Mouse (Mus musculus): Measurements from ENCODE around the gene Tmem131l. TPM values are rescaled to one million over a fixed set of nuclear protein-coding genes. Genes with fewer than 3 reads are reported as not detected.

Gene Tmem131l
- polyA plus RNA-seq, 1 experiment from 2014 or later: 32.0 TPM

DNA sequence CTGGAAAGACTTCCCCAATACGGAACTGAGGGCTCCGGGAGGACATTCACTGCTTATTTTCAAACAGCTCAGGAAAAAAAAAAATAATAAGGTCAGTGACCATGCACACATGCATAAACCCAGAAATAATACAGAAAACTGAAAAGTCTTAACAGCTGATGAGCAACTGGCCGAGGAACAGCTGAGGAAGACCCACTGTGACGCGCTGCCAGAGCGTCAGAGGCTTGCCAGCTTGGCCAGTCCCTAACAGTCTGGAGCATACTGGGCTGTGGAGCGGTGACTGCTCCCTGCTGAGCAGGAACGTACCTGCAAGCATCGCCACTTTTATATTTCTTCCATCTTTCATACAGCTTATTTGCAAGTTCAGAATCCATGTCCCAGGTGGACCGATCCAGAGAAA, 105.5 kb downstream of the Tmem131l start:
- Histone ChIP-seq H3K27me3 (replicated peaks) (no peaks in the 10 kb centered on the region), H3K9me3 (replicated peaks) (no peaks in the 10 kb centered on the region), H3K4me1 (no peaks in the 10 kb centered on the region), H3K4me2 (no peak overlapping the region), H3K27ac (no peak overlapping the region), H3K9ac (no peak overlapping the region), H3K4me3 (no peak overlapping the region), H3K36me3 (peaks cover 93% of the 10 kb centered on the region)
- 90% methylated on average over 10 of the region's 10 CpGs for WGBS (ENCODE audit: insufficient replicate concordance)
- no peak for ATAC-seq

DNA sequence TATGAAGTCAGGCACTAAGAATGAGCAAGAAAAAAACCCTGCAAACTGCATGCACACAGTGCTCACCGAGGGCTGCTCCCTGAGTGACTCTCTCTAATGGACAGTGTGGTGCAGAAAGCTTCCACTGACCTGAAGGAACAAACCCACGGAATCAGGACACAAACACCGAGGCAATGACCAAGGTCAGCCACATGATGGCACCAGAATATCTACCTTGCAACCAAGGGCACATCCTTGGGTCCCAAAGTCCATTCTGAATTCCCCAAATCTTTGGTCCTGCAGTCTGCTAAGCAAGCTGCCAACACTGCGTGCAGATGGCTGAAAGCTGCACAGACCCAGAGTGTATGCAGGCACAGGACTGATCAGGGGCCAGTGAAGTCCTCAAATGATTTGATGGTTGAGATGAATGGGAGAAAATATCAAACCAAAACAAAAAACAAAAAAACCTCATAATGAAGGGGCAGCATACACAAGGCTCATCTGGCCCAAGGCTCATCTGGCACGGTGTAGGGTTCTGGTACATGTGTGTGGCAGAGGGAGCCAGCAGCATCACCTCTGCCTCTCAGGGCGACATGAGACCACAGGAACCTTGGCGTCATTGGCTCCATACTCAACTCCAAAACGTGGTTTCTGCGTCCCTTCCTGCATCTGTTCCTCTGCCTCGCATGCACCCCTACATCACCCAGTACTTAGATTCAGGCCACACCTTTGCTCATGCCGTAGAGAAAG, 124.0 kb downstream of the Tmem131l start:
- no peaks in the 10 kb centered on the region for H3K9me3 ChIP-seq (replicated peaks)
- WGBS (ENCODE audit: insufficient replicate concordance): 71% methylated on average over 11 of the region's 11 CpGs
- no peak for ATAC-seq
- H3K27me3 ChIP-seq (replicated peaks): no peaks in the 10 kb centered on the region
- no peak overlapping the region for H3K4me3 ChIP-seq
- H3K4me2 ChIP-seq: no peak overlapping the region
- peaks cover 94% of the 10 kb centered on the region for H3K36me3 ChIP-seq
- no peak overlapping the region for H3K9ac ChIP-seq
- no peak overlapping the region for H3K27ac ChIP-seq
- H3K4me1 ChIP-seq: no peaks in the 10 kb centered on the region

DNA sequence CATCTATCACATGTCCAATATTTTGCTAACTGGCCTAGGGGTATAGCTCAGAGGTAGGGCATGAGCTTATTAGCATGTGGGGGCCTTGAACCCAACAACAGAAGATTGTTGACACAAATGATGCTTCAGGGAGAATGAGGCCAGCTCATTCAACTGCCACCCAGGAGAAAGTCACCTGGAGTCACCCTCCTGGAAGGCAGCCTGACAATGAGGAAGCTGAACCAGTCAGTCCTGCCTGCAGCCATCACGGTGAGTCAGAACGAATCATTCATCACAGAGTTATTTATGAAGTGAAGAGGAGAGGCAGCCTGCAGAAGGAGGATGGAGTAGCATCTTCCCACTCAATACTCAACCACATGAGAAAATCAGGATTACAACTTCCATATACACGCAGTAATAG, 124.9 kb downstream of the Tmem131l start:
- H3K27me3 ChIP-seq (replicated peaks): no peaks in the 10 kb centered on the region
- H3K36me3 ChIP-seq: peaks cover 94% of the 10 kb centered on the region
- no peak overlapping the region for H3K4me3 ChIP-seq
- H3K9ac ChIP-seq: no peak overlapping the region
- ATAC-seq: no peak
- no peaks in the 10 kb centered on the region for H3K9me3 ChIP-seq (replicated peaks)
- H3K4me1 ChIP-seq: no peaks in the 10 kb centered on the region
- no peak overlapping the region for H3K27ac ChIP-seq
- 79% methylated on average over 3 of the region's 3 CpGs for WGBS (ENCODE audit: insufficient replicate concordance)
- no peak overlapping the region for H3K4me2 ChIP-seq

DNA sequence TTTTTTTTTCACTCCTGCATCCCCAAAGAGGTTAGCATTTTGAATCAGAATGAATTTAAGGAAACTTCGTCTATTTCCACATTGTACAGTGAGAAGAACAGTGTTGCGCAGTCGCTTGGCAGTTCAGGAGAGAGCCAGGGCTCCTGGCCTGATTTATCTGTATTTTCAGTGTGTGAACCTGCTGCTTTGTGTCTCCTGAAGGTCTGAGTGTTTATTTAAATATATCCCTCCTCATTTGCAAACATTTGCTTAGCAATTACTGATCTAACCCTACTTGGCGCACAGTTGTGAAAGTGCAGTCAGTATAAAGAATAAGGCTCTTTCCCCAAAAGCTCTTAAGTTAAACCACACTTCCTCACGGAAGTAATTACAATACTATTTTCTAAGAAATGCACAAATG, 129.3 kb downstream of the Tmem131l start:
- Histone ChIP-seq H3K27me3 (replicated peaks) (no peaks in the 10 kb centered on the region), H3K27ac (no peak overlapping the region), H3K36me3 (peaks cover 94% of the 10 kb centered on the region), H3K4me1 (no peaks in the 10 kb centered on the region), H3K9me3 (replicated peaks) (no peaks in the 10 kb centered on the region), H3K9ac (no peak overlapping the region), H3K4me3 (no peak overlapping the region), H3K4me2 (no peak overlapping the region)
- 85% methylated on average over 5 of the region's 5 CpGs for WGBS (ENCODE audit: insufficient replicate concordance)
- ATAC-seq: no peak

DNA sequence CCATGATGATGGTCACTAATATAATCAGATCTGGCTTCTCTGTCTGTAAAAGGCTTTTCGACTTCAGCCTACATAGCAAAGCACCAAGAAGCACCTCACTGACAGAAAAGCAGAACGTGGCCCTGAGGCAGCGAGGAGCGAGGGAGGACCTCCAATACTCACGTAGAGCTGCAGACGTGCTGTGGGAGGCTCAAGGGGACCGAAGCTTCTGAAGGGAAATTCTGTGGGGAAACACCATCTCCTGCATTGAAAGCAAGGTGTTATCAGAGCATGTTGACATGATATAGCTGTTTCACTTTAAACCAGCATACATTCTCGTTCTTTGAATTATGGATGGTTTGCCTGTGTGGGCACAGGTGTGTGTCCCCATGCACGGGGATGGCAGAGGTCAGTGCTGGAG, 133.8 kb downstream of the Tmem131l start:
- Histone ChIP-seq H3K36me3 (peaks cover 98% of the 10 kb centered on the region), H3K4me2 (no peak overlapping the region), H3K27me3 (replicated peaks) (no peaks in the 10 kb centered on the region), H3K9ac (no peak overlapping the region), H3K4me1 (no peaks in the 10 kb centered on the region), H3K27ac (no peak overlapping the region), H3K9me3 (replicated peaks) (no peaks in the 10 kb centered on the region), H3K4me3 (no peak overlapping the region)
- 86% methylated on average over 9 of the region's 9 CpGs for WGBS (ENCODE audit: insufficient replicate concordance)
- no peak for ATAC-seq

DNA sequence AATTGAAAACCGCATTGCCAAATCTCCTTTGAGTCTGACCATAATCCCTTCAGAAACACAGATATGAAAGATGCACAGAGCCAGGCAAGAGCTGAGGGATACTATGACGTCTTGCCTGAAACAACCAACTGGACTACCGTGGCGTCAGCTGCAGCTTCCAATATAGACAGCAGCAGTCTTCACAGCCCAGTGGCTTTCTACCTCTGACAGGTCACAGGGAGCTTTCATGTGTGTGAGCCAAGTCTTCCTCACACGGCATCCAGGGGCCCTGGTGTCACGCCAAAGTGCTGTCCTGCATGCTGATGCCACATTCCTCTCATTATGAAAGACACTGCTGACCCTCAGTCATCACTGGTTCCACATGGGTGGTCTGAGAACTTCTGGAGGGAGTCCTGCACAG, 134.8 kb downstream of the Tmem131l start:
- ATAC-seq: no peak
- 83% methylated on average over 6 of the region's 6 CpGs for WGBS (ENCODE audit: insufficient replicate concordance)
- H3K4me3 ChIP-seq: no peak overlapping the region
- no peak overlapping the region for H3K27ac ChIP-seq
- H3K9me3 ChIP-seq (replicated peaks): no peaks in the 10 kb centered on the region
- H3K9ac ChIP-seq: no peak overlapping the region
- no peaks in the 10 kb centered on the region for H3K27me3 ChIP-seq (replicated peaks)
- H3K4me2 ChIP-seq: no peak overlapping the region
- H3K4me1 ChIP-seq: no peaks in the 10 kb centered on the region
- peaks cover 98% of the 10 kb centered on the region for H3K36me3 ChIP-seq

DNA sequence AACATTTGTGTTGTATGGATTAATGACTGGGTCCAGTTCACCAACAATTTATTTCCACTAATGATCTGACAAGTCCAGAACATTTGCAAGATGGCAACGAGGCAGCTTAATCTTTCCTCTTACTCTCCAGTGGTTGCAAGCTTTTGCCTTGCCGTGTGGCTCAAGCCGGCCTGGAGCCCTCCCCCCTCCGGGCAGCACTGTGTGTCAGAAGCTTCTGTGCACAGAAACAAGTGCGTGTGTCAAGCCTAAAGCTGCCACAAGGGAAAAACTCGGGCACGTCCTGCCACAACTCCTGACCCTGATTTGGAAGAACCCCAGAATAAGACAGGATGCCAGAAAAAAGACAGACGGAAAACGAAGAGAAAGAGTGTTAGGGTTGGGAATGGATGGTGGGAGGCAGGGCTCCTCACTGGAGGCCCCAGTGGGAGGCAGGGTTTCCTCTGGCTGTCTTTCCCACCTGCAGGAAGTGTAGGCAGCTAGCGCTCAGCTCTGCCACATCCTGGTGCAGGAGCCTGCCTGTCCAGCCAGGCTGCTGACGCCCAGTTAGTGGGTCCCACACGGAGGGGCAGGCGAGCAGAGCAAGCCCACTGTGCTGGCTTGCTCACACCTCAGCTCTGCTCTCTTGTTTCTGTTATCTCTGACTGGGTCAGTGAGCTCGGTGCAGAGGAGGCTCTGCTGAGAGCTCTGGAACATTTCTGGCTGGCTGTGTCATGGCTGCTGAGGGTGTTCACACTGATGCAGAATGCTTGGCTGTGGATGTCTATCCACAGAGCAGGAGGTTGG, 135.6 kb downstream of the Tmem131l start:
- H3K36me3 ChIP-seq: peaks cover 98% of the 10 kb centered on the region
- 79% methylated on average over 14 of the region's 14 CpGs for WGBS (ENCODE audit: insufficient replicate concordance)
- ATAC-seq: no peak

DNA sequence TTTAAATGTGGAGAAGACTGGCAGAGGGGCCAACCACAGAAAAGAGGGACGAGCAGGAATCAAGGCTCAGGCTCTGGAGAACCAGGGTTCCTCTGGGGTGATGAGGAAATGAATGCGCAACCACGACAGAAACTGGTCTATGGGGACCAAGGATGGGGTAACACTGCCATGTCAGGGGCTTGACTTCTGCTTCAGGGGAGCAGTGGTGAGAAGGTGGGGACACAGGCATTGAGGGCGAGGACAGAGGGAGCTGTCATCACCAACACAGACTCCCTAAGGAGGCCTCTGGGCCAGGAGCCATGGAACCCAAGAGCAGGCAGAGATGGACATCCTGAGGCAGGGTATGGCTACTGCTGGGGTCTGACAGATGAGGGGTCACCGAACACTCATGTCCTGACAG, 137.0 kb downstream of the Tmem131l start:
- Histone ChIP-seq H3K4me1 (no peaks in the 10 kb centered on the region), H3K9ac (no peak overlapping the region), H3K4me2 (no peak overlapping the region), H3K9me3 (replicated peaks) (no peaks in the 10 kb centered on the region), H3K36me3 (peaks cover 98% of the 10 kb centered on the region), H3K27me3 (replicated peaks) (no peaks in the 10 kb centered on the region), H3K4me3 (no peak overlapping the region), H3K27ac (no peak overlapping the region)
- WGBS (ENCODE audit: insufficient replicate concordance): 75% methylated on average over 5 of the region's 5 CpGs
- ATAC-seq: no peak

More for the DNA sequence above, 135.6 kb downstream of the Tmem131l start:
- H3K9ac ChIP-seq: no peak overlapping the region
- no peaks in the 10 kb centered on the region for H3K4me1 ChIP-seq
- no peak overlapping the region for H3K4me2 ChIP-seq
- H3K27me3 ChIP-seq (replicated peaks): no peaks in the 10 kb centered on the region
- H3K27ac ChIP-seq: no peak overlapping the region
- no peaks in the 10 kb centered on the region for H3K9me3 ChIP-seq (replicated peaks)
- no peak overlapping the region for H3K4me3 ChIP-seq

DNA sequence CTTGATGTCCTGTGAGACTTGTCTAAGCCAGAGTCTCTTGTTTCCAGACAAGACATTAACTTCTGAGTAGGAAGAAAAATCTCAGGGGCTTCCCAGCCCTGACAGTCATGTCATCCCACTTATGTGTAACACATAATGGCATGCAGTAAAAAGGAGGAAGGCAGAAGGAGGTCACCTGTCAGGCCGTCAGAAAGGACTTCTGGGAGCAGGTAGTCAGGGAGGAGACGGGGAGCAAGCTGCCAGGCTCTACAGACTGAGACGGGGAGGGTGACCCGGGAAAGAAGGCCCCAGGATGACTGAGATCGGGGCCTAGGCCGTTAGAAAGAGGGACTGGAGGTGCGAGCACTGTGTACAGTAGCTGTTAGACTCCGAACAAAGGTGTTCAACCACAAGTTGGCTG, 137.5 kb downstream of the Tmem131l start:
- no peak overlapping the region for H3K9ac ChIP-seq
- no peaks in the 10 kb centered on the region for H3K9me3 ChIP-seq (replicated peaks)
- WGBS (ENCODE audit: insufficient replicate concordance): 86% methylated on average over 8 of the region's 8 CpGs
- no peak overlapping the region for H3K4me3 ChIP-seq
- ATAC-seq: no peak
- H3K27me3 ChIP-seq (replicated peaks): no peaks in the 10 kb centered on the region
- no peaks in the 10 kb centered on the region for H3K4me1 ChIP-seq
- no peak overlapping the region for H3K4me2 ChIP-seq
- no peak overlapping the region for H3K27ac ChIP-seq
- H3K36me3 ChIP-seq: peaks cover 100% of the 10 kb centered on the region

DNA sequence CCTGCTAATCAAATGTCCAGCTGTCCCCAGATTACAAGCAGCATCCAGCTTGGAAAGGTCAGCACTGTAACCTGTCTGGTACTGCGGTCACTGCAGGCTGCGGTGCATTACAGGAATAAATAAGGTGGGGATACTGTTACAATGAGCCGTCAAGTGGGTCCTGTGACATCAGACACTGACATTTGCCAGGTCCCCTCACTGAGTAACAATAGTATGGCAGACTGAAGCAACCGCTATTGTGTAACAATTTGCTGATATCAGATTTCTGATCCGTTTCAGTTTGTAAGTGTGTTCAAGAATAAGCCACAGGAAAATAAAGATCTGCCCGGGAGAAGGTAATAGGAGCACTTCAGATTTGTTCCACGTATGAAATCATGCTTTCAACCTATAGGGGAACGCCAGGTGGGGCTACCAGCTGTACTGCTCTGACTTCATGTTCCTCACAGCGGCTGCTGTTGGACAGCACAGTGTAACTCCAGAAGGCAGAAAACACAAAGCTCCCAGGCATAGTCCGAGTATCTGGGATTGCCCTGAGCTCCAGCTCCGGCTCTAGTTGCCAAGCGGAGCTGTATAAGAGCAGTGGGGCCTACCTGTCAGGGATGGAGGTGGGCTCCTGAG, 139.1 kb downstream of the Tmem131l start:
- Histone ChIP-seq H3K4me3 (no peak overlapping the region), H3K4me1 (no peaks in the 10 kb centered on the region), H3K9me3 (replicated peaks) (no peaks in the 10 kb centered on the region), H3K27me3 (replicated peaks) (no peaks in the 10 kb centered on the region), H3K9ac (no peak overlapping the region), H3K4me2 (no peak overlapping the region), H3K27ac (no peak overlapping the region), H3K36me3 (peaks cover 92% of the 10 kb centered on the region)
- 89% methylated on average over 12 of the region's 12 CpGs for WGBS (ENCODE audit: insufficient replicate concordance)
- ATAC-seq: no peak

DNA sequence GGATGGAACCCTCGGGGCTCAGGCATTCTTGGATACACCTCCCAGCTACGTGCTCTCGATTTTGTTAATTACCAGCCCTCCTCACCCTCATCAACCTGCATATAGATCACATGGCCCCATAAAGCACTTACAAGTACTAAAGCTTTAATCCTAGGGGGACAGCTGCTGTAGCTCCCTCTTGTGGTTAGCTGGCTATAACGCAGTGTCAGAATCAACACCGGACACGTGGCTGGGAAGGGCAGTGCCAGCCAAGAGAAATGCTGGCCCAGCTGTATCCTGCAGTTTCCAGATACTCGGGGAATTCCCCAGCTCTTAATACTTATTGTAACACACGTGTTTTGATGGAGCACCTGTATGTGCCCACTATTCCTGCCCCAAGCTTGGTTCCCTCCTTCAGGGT, 140.4 kb downstream of the Tmem131l start:
- Histone ChIP-seq H3K4me1 (no peaks in the 10 kb centered on the region), H3K27me3 (replicated peaks) (no peaks in the 10 kb centered on the region), H3K4me2 (no peak overlapping the region), H3K36me3 (peaks cover 79% of the 10 kb centered on the region), H3K27ac (no peak overlapping the region), H3K9ac (no peak overlapping the region), H3K4me3 (no peak overlapping the region), H3K9me3 (replicated peaks) (no peaks in the 10 kb centered on the region)
- 54% methylated on average over 8 of the region's 8 CpGs for WGBS (ENCODE audit: insufficient replicate concordance)
- ATAC-seq: no peak

DNA sequence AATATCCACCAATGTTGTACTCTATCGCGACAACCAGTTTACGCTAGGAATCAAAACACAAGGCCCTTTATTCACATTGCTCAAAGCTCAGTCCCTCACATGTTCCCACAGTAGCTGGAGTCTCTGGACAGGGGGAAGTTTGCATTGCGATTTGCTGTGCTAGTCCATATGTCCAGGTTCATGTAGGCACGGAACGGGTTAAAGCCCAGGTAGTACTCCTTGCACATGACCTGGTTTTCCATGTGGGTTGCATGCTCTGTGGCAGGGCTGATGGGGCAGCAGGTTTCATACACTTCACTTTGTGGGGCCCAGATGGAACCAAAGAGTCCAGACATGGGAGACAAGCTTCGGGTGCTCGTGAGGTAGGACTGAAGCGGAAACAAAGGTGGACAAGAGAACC, 141.7 kb downstream of the Tmem131l start:
- H3K36me3 ChIP-seq: peaks cover 66% of the 10 kb centered on the region
- no peak overlapping the region for H3K9ac ChIP-seq
- ATAC-seq: no peak
- H3K9me3 ChIP-seq (replicated peaks): no peaks in the 10 kb centered on the region
- H3K27me3 ChIP-seq (replicated peaks): no peaks in the 10 kb centered on the region
- no peak overlapping the region for H3K27ac ChIP-seq
- H3K4me1 ChIP-seq: no peaks in the 10 kb centered on the region
- H3K4me3 ChIP-seq: no peak overlapping the region
- no peak overlapping the region for H3K4me2 ChIP-seq
- 91% methylated on average over 9 of the region's 9 CpGs for WGBS (ENCODE audit: insufficient replicate concordance)
